Mouse (Mus musculus): ENCODE results near the gene Tmem182. TPM values are rescaled to one million over a fixed set of nuclear protein-coding genes. Genes with fewer than 3 reads are reported as not detected.
A peak's percentile ranks its signal among the peaks of the same experiment; 100 is the strongest.

Tmem182 gene
- polyA plus RNA-seq, 1 experiment = 0.35 TPM

DNA sequence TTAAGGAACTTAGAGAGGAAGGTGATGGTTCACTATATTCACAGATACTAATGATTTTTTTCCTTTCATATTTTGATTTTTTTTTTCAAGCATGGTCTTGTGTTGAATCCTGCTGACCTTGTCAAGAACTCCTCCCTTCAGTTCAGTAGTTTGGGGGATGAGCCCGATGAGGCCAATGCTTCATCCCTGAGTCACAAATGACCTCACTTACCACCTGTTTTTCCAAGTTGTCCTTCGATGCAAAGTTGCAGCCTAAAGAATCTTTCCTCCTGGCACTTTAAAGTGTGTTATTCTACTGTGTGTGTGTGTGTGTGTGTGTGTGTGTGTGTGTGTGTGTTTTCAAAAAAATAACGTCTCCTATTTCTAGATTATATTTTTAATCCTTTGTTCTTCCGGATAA, 30.1 kb downstream of the Tmem182 start:
- peak; percentile 87 for TF ChIP-seq MYOD1 (IDR thresholded peaks at IDR 0.05; ENCODE audit: control insufficient read depth, insufficient read length, low read depth)
- TF ChIP-seq MAX (IDR thresholded peaks at IDR 0.05) = peak; percentile 60
- TF ChIP-seq CEBPB (IDR thresholded peaks at IDR 0.05; ENCODE audit: low read depth) = no peak
- TF ChIP-seq MYOG (IDR thresholded peaks at IDR 0.05; ENCODE audit: control insufficient read depth, extremely low read depth, insufficient read length) = no peak
- TF ChIP-seq FOSL1 (IDR thresholded peaks at IDR 0.05; ENCODE audit: insufficient read depth, low read length, poor library complexity, severe bottlenecking) = peak; percentile 35
- H3K4me3 ChIP-seq (ENCODE audit: insufficient read depth, poor library complexity, severe bottlenecking) = no peak overlapping the region

DNA sequence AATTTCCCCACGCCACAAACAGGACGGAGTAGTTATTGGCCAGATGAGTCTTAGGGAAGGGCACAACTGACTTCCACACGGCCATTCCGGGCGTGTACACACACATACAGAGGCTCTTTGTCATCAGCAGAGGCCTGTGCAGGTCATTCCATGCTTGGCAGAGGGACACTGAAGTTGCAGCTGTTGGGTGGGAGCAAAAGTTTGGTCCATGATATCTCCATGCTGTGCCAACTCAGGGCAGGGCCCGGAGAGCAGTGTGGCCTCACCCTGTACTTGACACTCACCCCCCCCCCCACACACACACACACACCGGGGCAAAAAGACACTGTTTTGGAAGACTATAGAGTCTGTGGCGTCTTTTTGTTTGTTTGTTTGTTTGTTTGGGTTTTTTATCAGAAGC, 35.2 kb downstream of the Tmem182 start:
- H3K79me3 ChIP-seq (ENCODE audit: low read depth) = no peaks in the 10 kb centered on the region
- H3ac ChIP-seq (ENCODE audit: control insufficient read depth, insufficient read length, low read depth) = no peak overlapping the region
- H3K79me2 ChIP-seq (ENCODE audit: control insufficient read depth, insufficient read depth) = no peaks in the 10 kb centered on the region
- peak; percentile 76 for TF ChIP-seq MYOD1 (IDR thresholded peaks at IDR 0.05; ENCODE audit: control insufficient read depth, insufficient read length, low read depth)
- TF ChIP-seq MYOG (IDR thresholded peaks at IDR 0.05; ENCODE audit: control insufficient read depth, extremely low read depth, insufficient read length) = no peak
- TF ChIP-seq CTCF (IDR thresholded peaks at IDR 0.05; ENCODE audit: control insufficient read depth, insufficient read depth, insufficient read length) = no peak
- H3K27me3 ChIP-seq (ENCODE audit: control insufficient read depth, insufficient read depth, insufficient read length) = no peaks in the 10 kb centered on the region
- no peaks in the 10 kb centered on the region for H3K36me3 ChIP-seq (ENCODE audit: control insufficient read depth, insufficient read depth)
- no peak overlapping the region for H3K4me3 ChIP-seq (ENCODE audit: insufficient read depth, poor library complexity, severe bottlenecking)

More for the DNA sequence above, 30.1 kb downstream of the Tmem182 start:
- no peaks in the 10 kb centered on the region for H3K36me3 ChIP-seq (ENCODE audit: control insufficient read depth, insufficient read depth)
- H3ac ChIP-seq (ENCODE audit: control insufficient read depth, insufficient read length, low read depth) = no peak overlapping the region
- no peaks in the 10 kb centered on the region for H3K79me3 ChIP-seq (ENCODE audit: low read depth)
- H3K27me3 ChIP-seq (ENCODE audit: control insufficient read depth, insufficient read depth, insufficient read length) = no peaks in the 10 kb centered on the region
- H3K79me2 ChIP-seq (ENCODE audit: control insufficient read depth, insufficient read depth) = no peaks in the 10 kb centered on the region

DNA sequence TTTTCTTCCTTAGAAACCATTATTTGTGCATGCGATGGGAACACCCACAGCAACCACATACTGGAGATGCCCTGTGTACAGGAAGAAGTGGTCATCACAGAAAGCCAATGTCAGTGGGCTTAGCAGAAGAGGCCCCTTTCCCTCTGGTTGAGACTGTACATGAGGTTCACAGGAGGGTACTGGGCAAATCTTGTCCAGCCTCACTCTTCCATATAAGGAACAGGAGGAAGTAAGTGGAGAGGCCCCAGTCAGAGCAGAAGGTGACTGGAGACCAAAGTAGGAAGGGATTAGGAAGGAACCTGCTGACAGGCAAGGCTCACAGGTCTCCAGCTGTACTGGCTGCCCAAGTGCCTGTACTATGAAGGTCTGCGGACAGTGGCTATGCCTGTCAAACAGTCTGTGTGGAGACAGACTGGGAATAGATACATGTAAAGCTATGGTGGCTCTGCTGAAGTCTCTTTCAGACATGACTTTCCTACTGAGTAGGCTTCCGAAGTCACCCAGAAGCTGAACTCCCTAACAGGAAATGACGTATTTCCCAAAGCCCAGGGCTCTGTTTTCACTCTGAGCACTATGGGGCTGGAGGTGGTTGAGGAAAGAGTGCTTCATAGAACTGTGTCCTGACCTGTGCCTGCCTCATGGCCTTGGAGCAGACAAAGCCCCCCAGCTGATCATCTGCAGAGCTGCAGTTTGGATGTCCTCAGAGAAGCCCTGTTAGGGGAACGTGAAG, 35.8 kb downstream of the Tmem182 start:
- no peaks in the 10 kb centered on the region for H3K27me3 ChIP-seq (ENCODE audit: control insufficient read depth, insufficient read depth, insufficient read length)
- no peak for TF ChIP-seq FOSL1 (IDR thresholded peaks at IDR 0.05; ENCODE audit: insufficient read depth, low read length, poor library complexity, severe bottlenecking)

DNA sequence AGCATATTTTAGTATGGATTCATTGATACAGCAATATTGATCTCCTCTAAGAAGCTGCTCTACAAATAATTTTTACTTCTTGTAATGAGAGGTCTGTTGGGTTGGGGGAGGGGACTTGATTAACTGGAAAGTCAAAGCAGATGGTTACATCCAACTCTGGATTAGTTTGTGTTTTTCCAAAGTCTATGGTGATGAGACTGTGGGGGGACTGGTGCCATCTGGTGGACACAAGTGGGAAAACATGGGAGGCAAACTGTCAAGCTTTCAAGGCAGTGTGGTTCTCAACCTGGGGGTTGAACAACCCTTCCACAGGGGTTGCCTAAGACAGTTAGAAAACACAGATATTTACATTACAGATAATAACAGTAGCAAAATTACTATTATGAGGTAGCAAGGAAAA, 39.2 kb downstream of the Tmem182 start:
- Histone ChIP-seq H3K79me3 (ENCODE audit: low read depth) (no peaks in the 10 kb centered on the region), H3K4me3 (ENCODE audit: insufficient read depth, poor library complexity, severe bottlenecking) (no peak overlapping the region), H3K27me3 (ENCODE audit: control insufficient read depth, insufficient read depth, insufficient read length) (no peaks in the 10 kb centered on the region), H3K79me2 (ENCODE audit: control insufficient read depth, insufficient read depth) (no peaks in the 10 kb centered on the region), H3ac (ENCODE audit: control insufficient read depth, insufficient read length, low read depth) (no peak overlapping the region), H3K36me3 (ENCODE audit: control insufficient read depth, insufficient read depth) (no peaks in the 10 kb centered on the region)
- TF ChIP-seq CTCF (IDR thresholded peaks at IDR 0.05; ENCODE audit: control insufficient read depth, insufficient read depth, insufficient read length) (peak; percentile 41), MYOG (IDR thresholded peaks at IDR 0.05; ENCODE audit: control insufficient read depth, extremely low read depth, insufficient read length) (no peak)

More for the DNA sequence above, 35.8 kb downstream of the Tmem182 start:
- Histone ChIP-seq H3K4me3 (ENCODE audit: insufficient read depth, poor library complexity, severe bottlenecking) (no peak overlapping the region), H3K79me2 (ENCODE audit: control insufficient read depth, insufficient read depth) (no peaks in the 10 kb centered on the region), H3K79me3 (ENCODE audit: low read depth) (no peaks in the 10 kb centered on the region), H3K36me3 (ENCODE audit: control insufficient read depth, insufficient read depth) (no peaks in the 10 kb centered on the region), H3ac (ENCODE audit: control insufficient read depth, insufficient read length, low read depth) (no peak overlapping the region)

DNA sequence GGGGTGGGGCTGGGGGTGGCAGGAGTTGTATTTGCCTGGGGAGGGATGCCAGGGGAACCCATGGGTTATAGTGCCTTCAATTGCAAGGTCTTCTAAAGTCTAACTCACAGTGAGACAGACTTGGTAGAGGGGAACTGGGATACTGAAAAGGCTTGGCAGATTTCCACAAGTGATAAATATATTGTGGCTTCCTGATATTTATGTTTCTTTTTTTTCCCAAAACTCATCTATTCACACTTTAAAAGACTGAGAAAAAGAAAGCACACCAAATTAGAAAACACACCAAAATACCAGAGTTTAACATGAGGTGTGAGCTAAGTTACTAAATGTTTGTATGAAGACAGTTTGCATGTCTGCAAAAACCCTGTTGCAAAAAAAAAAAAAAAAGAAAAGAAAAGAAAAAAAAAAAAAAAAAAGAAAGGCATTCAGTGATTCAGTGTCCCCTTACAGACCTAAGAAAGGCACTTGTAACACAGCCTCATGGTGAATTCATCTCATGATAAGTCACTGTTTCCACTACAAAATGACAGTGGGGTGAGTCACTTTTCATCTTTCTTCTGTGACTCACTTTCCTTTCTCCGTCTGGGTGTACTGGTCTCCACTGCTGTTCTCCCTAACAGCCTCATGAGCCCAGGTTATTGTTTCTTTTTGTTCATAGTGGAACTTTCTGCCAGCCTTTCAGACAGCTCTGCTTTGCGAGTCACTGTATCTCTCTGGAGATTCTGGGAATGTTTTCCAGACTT, 42.0 kb downstream of the Tmem182 start:
- Histone ChIP-seq H3K36me3 (ENCODE audit: control insufficient read depth, insufficient read depth) (no peaks in the 10 kb centered on the region), H3K79me2 (ENCODE audit: control insufficient read depth, insufficient read depth) (no peaks in the 10 kb centered on the region), H3K4me3 (ENCODE audit: insufficient read depth, poor library complexity, severe bottlenecking) (no peak overlapping the region), H3ac (ENCODE audit: control insufficient read depth, insufficient read length, low read depth) (peak overlapping the region; percentile 47), H3K27me3 (ENCODE audit: control insufficient read depth, insufficient read depth, insufficient read length) (no peaks in the 10 kb centered on the region), H3K79me3 (ENCODE audit: low read depth) (no peaks in the 10 kb centered on the region)
- TF ChIP-seq MAX (IDR thresholded peaks at IDR 0.05) (peak; percentile 86), MYOG (IDR thresholded peaks at IDR 0.05; ENCODE audit: control insufficient read depth, extremely low read depth, insufficient read length) (no peak), MYOD1 (IDR thresholded peaks at IDR 0.05; ENCODE audit: control insufficient read depth, insufficient read length, low read depth) (peak; percentile 40), FOSL1 (IDR thresholded peaks at IDR 0.05; ENCODE audit: insufficient read depth, low read length, poor library complexity, severe bottlenecking) (peak; percentile 98)

DNA sequence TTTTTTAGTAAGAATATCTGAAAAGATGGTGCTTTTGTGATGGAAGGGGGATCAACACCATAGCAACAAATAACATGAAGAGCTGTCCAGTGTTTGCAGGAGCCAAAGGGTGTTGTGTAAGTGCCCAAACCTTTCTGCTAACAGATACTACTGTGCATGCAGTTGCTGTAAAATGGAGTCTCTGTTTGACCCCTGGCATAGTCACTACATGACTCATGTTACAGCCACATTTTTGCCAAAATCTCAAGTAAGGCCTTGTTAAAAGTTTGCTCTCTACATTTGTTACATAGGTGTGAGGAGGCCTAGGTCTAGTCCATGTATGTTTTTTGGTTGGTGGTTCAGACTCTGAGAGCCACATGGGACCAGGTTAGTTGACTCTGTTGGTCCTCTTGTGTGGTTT, 45.9 kb downstream of the Tmem182 start:
- Histone ChIP-seq H3K4me3 (ENCODE audit: insufficient read depth, poor library complexity, severe bottlenecking) (no peak overlapping the region), H3K79me2 (ENCODE audit: control insufficient read depth, insufficient read depth) (no peaks in the 10 kb centered on the region), H3K36me3 (ENCODE audit: control insufficient read depth, insufficient read depth) (no peaks in the 10 kb centered on the region), H3ac (ENCODE audit: control insufficient read depth, insufficient read length, low read depth) (no peak overlapping the region), H3K27me3 (ENCODE audit: control insufficient read depth, insufficient read depth, insufficient read length) (no peaks in the 10 kb centered on the region), H3K79me3 (ENCODE audit: low read depth) (no peaks in the 10 kb centered on the region)
- no peak for TF ChIP-seq CEBPB (IDR thresholded peaks at IDR 0.05; ENCODE audit: low read depth)
- no peak for TF ChIP-seq CTCF (IDR thresholded peaks at IDR 0.05; ENCODE audit: control insufficient read depth, insufficient read depth, insufficient read length)
- no peak for TF ChIP-seq MYOD1 (IDR thresholded peaks at IDR 0.05; ENCODE audit: control insufficient read depth, insufficient read length, low read depth)
- no peak for TF ChIP-seq MYOG (IDR thresholded peaks at IDR 0.05; ENCODE audit: control insufficient read depth, extremely low read depth, insufficient read length)
- TF ChIP-seq FOSL1 (IDR thresholded peaks at IDR 0.05; ENCODE audit: insufficient read depth, low read length, poor library complexity, severe bottlenecking) = no peak
- TF ChIP-seq USF1 (IDR thresholded peaks at IDR 0.05; ENCODE audit: low read depth) = no peak
- no peak for TF ChIP-seq MAX (IDR thresholded peaks at IDR 0.05)
